Mouse (Mus musculus) hindbrain, embryonic 15.5 days (tissue): ENCODE results near the gene Cd40. TPM values are rescaled to one million over a fixed set of nuclear protein-coding genes. Genes with fewer than 3 reads are reported as not detected.

Experiments used
- ATAC-seq: fragments of 200-750 bp; cut with Nextera tagmentation; 2 replicates; pipeline ENCODE4 v1.8.0; 2017; ENCODE audit warnings: low read depth, moderate number of reproducible peaks, moderate TSS enrichment; ENCODE audit not compliant: low FRiP score
- H3K27ac ChIP-seq: fragments of 300-500 bp; sonication (generic); replicated peaks from 2 replicates; pipeline ENCODE4 v1.5.1; 2015; ENCODE audit warnings: mild to moderate bottlenecking, inconsistent platforms
- H3K27me3 ChIP-seq: fragments of 300-500 bp; sonication (generic); 2 replicates; pipeline ENCODE4 v1.6.1; 2015; ENCODE audit warnings: control low read depth, inconsistent platforms
- H3K36me3 ChIP-seq: fragments of 300-500 bp; sonication (generic); 2 replicates; pipeline ENCODE4 v1.6.1; 2015; ENCODE audit warnings: control low read depth, inconsistent platforms
- H3K4me1 ChIP-seq: fragments of 300-500 bp; sonication (generic); replicated peaks from 2 replicates; pipeline ENCODE4 v1.6.1; 2015; ENCODE audit warnings: control low read depth, inconsistent platforms
- H3K4me2 ChIP-seq: fragments of 300-500 bp; sonication (generic); 2 replicates; pipeline ENCODE4 v1.6.1; 2015; ENCODE audit warnings: moderate library complexity, mild to moderate bottlenecking, inconsistent platforms
- H3K4me3 ChIP-seq: fragments of 300-500 bp; sonication (generic); 2 replicates; pipeline ENCODE4 v1.5.1; 2015; ENCODE audit warnings: mild to moderate bottlenecking, inconsistent platforms
- H3K9ac ChIP-seq: fragments of 300-500 bp; sonication (generic); 2 replicates; pipeline ENCODE4 v1.6.1; 2015; ENCODE audit warnings: inconsistent platforms
- H3K9me3 ChIP-seq: fragments of 300-500 bp; sonication (generic); 2 replicates; pipeline ENCODE4 v1.6.1; 2016; ENCODE audit warnings: control low read depth, inconsistent platforms
- WGBS: fragments of 180-500 bp; shearing (Covaris S2); methylation state at CpG from one replicate; pipeline ENCODE4 v1.1.7; 2015; 5-methylcytosine and 5-hydroxymethylcytosine counted together
- polyA plus RNA-seq: library from polyadenylated mRNA; unstranded; fragments of >200 nt; fragmentation: Nextera tagmentation; extraction: Ambion mirVana; gene quantifications from 2 replicates; pipeline ENCODE4 v1.2.1, GENCODE M21; 2015

Cd40 gene
- polyA plus RNA-seq, 1 experiment from 2014 or later = 6.9 TPM

DNA sequence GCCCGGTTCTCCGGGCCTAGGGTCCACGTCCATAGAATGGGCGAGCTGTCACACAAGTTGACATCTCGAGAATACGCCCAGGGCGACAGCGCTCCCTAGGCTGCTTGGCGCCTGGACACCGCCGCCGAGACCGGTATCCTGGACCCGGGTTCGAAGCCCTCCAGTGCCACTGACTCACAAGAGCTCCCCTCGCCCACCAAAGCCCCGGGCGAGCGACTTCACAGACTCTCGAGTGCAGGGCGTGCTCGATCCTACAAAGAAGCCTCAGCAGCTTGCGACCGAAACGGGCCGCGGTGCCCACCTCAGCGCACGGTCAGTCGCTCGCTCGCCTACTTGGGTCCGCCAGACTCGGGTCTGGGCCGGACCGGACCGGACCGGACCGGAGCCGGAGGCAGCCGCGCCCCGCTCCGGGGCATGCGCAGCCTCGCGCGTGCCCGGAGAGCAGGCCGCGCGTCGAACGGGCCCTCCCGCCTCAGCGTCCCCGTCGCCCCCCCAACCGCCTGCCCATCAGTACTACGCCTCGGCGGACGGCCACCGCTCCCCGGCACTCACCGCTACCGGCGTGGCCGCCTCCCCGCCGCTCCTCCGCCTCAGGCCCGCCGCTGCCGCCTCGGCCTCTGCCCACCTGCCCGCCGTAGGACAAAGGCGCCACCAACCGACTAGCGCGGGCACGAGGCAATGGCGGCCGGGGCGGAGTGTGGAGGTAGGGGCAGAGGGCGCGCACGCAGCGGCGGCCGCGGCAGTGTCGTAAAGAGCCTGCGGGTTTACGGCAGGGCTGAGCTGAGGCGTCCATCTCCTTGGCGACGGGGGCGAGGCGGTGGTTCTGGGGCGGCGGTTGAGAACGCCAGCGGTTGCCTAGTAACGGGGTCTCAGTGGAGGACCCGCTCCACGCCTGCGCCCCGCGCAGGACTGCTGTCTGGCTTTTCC, 21.0 kb upstream of the Cd40 start, which contains the start of gene Ncoa5:
Gene Ncoa5 (minus strand): TSS at position 737 of the 927 bp plus-strand sequence.
- Histone ChIP-seq H3K27me3 (no peaks in the 10 kb centered on the region), H3K4me3 (peak within 1 kb of the TSS; percentile 87), H3K9ac (peak within 1 kb of the TSS; percentile 95), H3K4me2 (peak within 1 kb of the TSS; percentile 60), H3K36me3 (no peaks in the 10 kb centered on the region), H3K27ac (peak within 1 kb of the TSS; percentile 91), H3K4me1 (peaks cover 34% of the 10 kb centered on the region), H3K9me3 (no peaks in the 10 kb centered on the region)
- ATAC-seq = peak; percentile 97
- whole genome bisulfite sequencing = under 1% methylated on average over 105 of the region's 111 CpGs

DNA sequence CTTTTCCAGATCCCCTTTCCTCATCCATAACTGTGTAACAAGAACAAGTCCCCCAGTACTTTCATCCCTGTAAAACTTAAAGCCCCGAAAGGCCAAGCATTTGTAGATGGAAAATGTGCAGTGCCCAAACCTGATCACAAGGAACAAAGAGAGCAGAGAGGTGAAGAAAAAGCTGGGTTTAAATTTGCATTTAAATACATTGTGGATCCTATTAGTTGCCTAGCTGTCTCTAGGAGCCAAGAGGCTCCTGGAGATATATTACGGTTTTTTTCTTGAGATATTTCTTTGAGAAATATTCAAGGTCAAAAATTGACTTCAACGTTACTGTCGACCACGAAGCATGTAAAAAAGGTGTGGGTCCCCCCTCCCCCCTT, 20.4 kb upstream of the Cd40 start:
- Histone ChIP-seq H3K9ac (0 out of 2 replicates have a peak overlapping the region, but pooled peaks have one; percentile 20), H3K9me3 (no peaks in the 10 kb centered on the region), H3K4me3 (peak overlapping the region; percentile 87)

GRCm38 (mm10) chr2:165037415-165037814, 18.0 kb upstream of the Cd40 start:
- 58% methylated on average over 4 of the region's 4 CpGs for WGBS
- no peak overlapping the region for H3K4me3 ChIP-seq
- no peak for ATAC-seq

More for the DNA sequence above, 20.4 kb upstream of the Cd40 start:
- Histone ChIP-seq H3K36me3 (no peaks in the 10 kb centered on the region), H3K4me2 (peak overlapping the region; percentile 45), H3K27ac (peak overlapping the region; percentile 91), H3K4me1 (peaks cover 34% of the 10 kb centered on the region), H3K27me3 (no peaks in the 10 kb centered on the region)
- ATAC-seq = no peak
- 8% methylated on average over 5 of the region's 5 CpGs for WGBS

DNA sequence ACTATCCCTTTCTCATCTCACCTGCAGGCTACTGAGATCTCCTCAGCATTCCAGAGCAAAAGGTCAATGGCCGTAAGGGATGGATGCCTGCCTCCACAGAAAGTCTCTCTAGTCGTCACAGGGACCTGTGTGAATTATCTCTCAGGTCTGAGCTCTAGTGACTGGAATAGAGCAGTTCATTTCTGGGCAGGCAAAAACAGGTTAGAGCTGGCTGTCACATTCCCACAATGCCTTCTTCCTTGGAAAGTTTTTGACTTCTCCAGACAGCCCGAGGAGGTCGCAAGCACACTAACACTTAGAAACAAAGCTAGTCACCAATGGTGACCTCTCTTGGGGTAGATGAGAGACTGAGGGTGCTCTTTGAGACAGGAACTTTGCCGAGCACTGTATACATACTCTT, 13.3 kb upstream of the Cd40 start:
- no peak for ATAC-seq
- Histone ChIP-seq H3K4me2 (no peak overlapping the region), H3K27ac (no peak overlapping the region), H3K4me3 (no peak overlapping the region), H3K27me3 (no peaks in the 10 kb centered on the region), H3K4me1 (peaks cover 12% of the 10 kb centered on the region), H3K9me3 (no peaks in the 10 kb centered on the region), H3K9ac (no peak overlapping the region), H3K36me3 (no peaks in the 10 kb centered on the region)
- WGBS = 80% methylated on average over 5 of the region's 5 CpGs

More at GRCm38 (mm10) chr2:165037415-165037814, 18.0 kb upstream of the Cd40 start:
- Histone ChIP-seq H3K9me3 (no peaks in the 10 kb centered on the region), H3K36me3 (no peaks in the 10 kb centered on the region), H3K4me1 (peaks cover 20% of the 10 kb centered on the region), H3K27me3 (no peaks in the 10 kb centered on the region), H3K9ac (no peak overlapping the region), H3K4me2 (no peak overlapping the region), H3K27ac (no peak overlapping the region)

DNA sequence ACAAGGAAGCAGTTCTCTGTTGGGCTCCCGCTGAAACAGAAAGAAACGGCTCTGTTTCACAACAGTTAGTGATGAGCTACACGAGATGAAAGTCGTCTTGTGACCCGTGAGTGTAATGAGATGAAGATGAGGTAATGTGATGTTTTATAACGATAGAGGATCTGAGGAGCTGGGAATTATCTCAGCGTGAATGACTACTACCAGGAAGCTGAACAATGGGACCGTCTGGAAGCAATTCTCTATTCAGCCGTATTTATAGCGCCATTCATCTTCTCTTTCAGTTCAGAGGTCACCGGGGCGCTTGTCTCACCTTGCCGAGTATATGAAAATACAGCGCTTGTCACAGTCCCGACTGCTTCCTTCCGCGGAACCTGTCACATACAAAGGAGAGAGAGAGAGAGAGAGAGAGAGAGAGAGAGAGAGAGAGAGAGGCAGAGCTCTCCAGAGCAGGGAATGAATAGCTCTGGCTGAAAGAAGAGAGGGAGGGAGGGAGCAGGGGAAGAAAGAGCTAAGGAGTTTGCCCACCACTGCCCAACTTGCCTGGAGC, 12.3 kb upstream of the Cd40 start:
- ATAC-seq = peak; percentile 73
- peak overlapping the region; percentile 15 for H3K4me3 ChIP-seq
- H3K9ac ChIP-seq = peak overlapping the region; percentile 11; the same call in 1 of the 2 replicates
- peak overlapping the region; percentile 76 for H3K27ac ChIP-seq
- H3K27me3 ChIP-seq = no peaks in the 10 kb centered on the region
- peaks cover 12% of the 10 kb centered on the region for H3K4me1 ChIP-seq
- H3K36me3 ChIP-seq = no peaks in the 10 kb centered on the region
- 6% methylated on average over 17 of the region's 17 CpGs for WGBS
- no peaks in the 10 kb centered on the region for H3K9me3 ChIP-seq
- peak overlapping the region; percentile 48 for H3K4me2 ChIP-seq

DNA sequence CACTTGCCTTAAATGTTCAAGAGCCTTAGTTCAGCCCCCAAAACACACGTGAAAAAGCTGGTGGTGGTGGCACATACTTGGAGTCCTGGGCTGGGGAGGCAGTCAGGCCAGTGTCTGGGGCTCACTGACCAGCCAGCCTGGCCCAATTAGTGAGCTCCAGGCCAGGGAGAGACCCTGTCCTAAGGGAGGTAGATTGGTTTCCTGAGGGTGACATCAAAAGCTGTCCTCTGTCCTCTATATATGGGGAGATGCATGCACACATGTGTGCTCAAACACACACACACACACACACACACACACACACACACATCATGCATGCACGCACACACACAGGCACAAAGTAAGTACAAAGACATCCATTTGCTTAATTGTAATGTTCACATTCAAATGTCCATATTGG, 11.7 kb upstream of the Cd40 start:
- no peaks in the 10 kb centered on the region for H3K27me3 ChIP-seq
- peaks cover 12% of the 10 kb centered on the region for H3K4me1 ChIP-seq
- no peaks in the 10 kb centered on the region for H3K36me3 ChIP-seq
- H3K27ac ChIP-seq = peak overlapping the region; percentile 76
- H3K9me3 ChIP-seq = no peaks in the 10 kb centered on the region
- 60% methylated on average over 2 of the region's 2 CpGs for WGBS
- H3K4me3 ChIP-seq = no peak overlapping the region
- peak overlapping the region; percentile 48 for H3K4me2 ChIP-seq
- H3K9ac ChIP-seq = no peak overlapping the region; the same call in 1 of the 2 replicates
- ATAC-seq = no peak

DNA sequence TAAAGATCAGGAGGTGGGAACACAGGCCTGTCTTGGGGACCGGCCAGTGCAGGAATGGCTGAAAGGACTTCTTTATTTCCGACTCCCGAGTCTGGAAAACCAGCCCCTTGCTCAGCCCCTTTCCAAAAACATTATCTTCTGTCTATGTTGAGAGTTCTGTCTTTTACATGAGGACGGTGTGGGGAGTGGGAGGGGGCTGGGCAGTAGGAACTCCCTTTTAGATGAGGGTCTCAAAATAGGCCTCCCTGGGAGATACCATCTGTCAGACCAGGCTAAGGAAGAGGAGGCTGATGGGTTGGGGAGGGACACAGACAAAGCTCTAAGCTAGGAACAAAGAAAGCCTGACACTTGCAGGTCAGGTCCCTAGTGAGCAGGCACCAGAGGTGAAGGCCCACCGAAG, 6.4 kb upstream of the Cd40 start:
- Histone ChIP-seq H3K4me1 (peaks cover 5% of the 10 kb centered on the region), H3K27me3 (no peaks in the 10 kb centered on the region), H3K9me3 (no peaks in the 10 kb centered on the region), H3K36me3 (no peaks in the 10 kb centered on the region), H3K27ac (no peak overlapping the region), H3K9ac (no peak overlapping the region), H3K4me3 (no peak overlapping the region), H3K4me2 (no peak overlapping the region)
- 48% methylated on average over 5 of the region's 5 CpGs for WGBS
- ATAC-seq = no peak

GRCm38 (mm10) chr2:165050826-165051548, 4.4 kb upstream of the Cd40 start:
- Histone ChIP-seq H3K9ac (no peak overlapping the region), H3K27me3 (no peaks in the 10 kb centered on the region), H3K4me2 (no peak overlapping the region), H3K4me1 (peaks cover 8% of the 10 kb centered on the region), H3K9me3 (no peaks in the 10 kb centered on the region), H3K27ac (peak overlapping the region; percentile 65), H3K4me3 (no peak overlapping the region), H3K36me3 (no peaks in the 10 kb centered on the region)
- ATAC-seq = no peak
- WGBS = 73% methylated on average over 18 of the region's 18 CpGs

DNA sequence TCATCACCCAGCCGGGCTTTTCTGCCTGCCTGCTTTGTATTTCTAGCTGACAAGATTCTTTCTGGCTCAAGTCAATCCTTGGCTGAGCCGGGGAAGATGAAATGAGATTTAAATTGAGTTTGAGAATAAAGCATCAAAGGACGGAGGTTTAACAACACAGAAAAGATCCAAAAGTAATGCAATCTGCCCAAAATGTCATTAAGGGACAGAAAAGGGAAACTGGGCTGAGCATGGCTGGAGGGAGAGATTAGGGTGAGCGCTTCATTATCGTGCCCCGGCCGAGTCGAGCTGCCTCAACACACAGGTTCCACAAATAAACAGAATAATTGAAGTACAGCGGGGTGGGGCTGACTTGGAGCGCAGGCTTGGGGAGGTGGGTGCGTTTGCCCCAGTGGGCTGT, 3.9 kb upstream of the Cd40 start:
- Histone ChIP-seq H3K9me3 (no peaks in the 10 kb centered on the region), H3K9ac (no peak overlapping the region), H3K27ac (peak overlapping the region; percentile 65), H3K36me3 (no peaks in the 10 kb centered on the region), H3K27me3 (0 out of 2 replicates have a peak, but pooled peaks cover 2% of the 10 kb centered on the region), H3K4me2 (no peak overlapping the region), H3K4me3 (no peak overlapping the region), H3K4me1 (peaks cover 8% of the 10 kb centered on the region)
- ATAC-seq = no peak
- 52% methylated on average over 11 of the region's 11 CpGs for WGBS

- Histone ChIP-seq H3K9me3 (no peaks in the 10 kb centered on the region), H3K27ac (0 out of 2 replicates have a peak overlapping the region, but pooled peaks have one; percentile 23)
- ATAC-seq = no peak
Observed at GRCm38 (mm10) chr2:165055905-165056304, 478 bp downstream of the Cd40 start.

GRCm38 (mm10) chr2:165056377-165057085, 1.1 kb downstream of the Cd40 start:
- H3K27ac ChIP-seq = no peak overlapping the region
- 0 out of 2 replicates have a peak, but pooled peaks cover 3% of the 10 kb centered on the region for H3K4me1 ChIP-seq
- H3K36me3 ChIP-seq = no peaks in the 10 kb centered on the region
- H3K4me2 ChIP-seq = peak overlapping the region; percentile 9; the same call in 1 of the 2 replicates
- no peaks in the 10 kb centered on the region for H3K9me3 ChIP-seq
- WGBS = 83% methylated on average over 14 of the region's 14 CpGs
- 0 out of 2 replicates have a peak, but pooled peaks cover 2% of the 10 kb centered on the region for H3K27me3 ChIP-seq
- H3K9ac ChIP-seq = no peak overlapping the region
- H3K4me3 ChIP-seq = no peak overlapping the region
- ATAC-seq = no peak

More at GRCm38 (mm10) chr2:165055905-165056304, 478 bp downstream of the Cd40 start:
- WGBS = 16% methylated on average over 7 of the region's 7 CpGs
- Histone ChIP-seq H3K27me3 (0 out of 2 replicates have a peak, but pooled peaks cover 2% of the 10 kb centered on the region), H3K4me2 (peak overlapping the region; percentile 40), H3K9ac (no peak overlapping the region), H3K4me1 (peaks cover 8% of the 10 kb centered on the region), H3K4me3 (peak overlapping the region; percentile 18), H3K36me3 (no peaks in the 10 kb centered on the region)
